Mouse (Mus musculus): Measurements from ENCODE around the gene Ddr1. TPM values are rescaled to one million over a fixed set of nuclear protein-coding genes. Genes with fewer than 3 reads are reported as not detected.

The Ddr1 gene
- polyA plus RNA-seq, 1 experiment = 91.2 TPM

- no peak for DNase-seq
- Histone ChIP-seq H3K4me1 (ENCODE audit: control insufficient read depth, insufficient read depth, low read length) (peaks cover 28% of the 10 kb centered on the region), H3K27me3 (replicated peaks; ENCODE audit: control insufficient read depth, insufficient read depth, low read length) (no peaks in the 10 kb centered on the region), H3K27ac (ENCODE audit: insufficient read depth, low read depth, low read length) (peak overlapping the region; percentile 49; the same call in 1 of the 2 replicates), H3K4me3 (ENCODE audit: insufficient read depth, low read depth, low read length) (no peak overlapping the region), H3K36me3 (ENCODE audit: control insufficient read depth, insufficient read depth, low read length) (no peaks in the 10 kb centered on the region)
- TF ChIP-seq CTCF (conservative IDR thresholded peaks at IDR 0.05; ENCODE audit: insufficient read depth, insufficient read length, low read depth, low read length) = 0 out of 2 replicates have a peak, but pooled peaks have one; percentile 17
- TF ChIP-seq POLR2A (IDR thresholded peaks at IDR 0.05; ENCODE audit: low read depth, low read length) = no peak
- WGBS = 56% methylated on average over 9 of the region's 9 CpGs
Measured at GRCm38 (mm10) chr17:35719616-35720339, 15.4 kb upstream of the Ddr1 start.

- Histone ChIP-seq H3K4me3 (ENCODE audit: insufficient read depth, low read depth, low read length) (no peak overlapping the region), H3K36me3 (ENCODE audit: control insufficient read depth, insufficient read depth, low read length) (no peaks in the 10 kb centered on the region), H3K27ac (ENCODE audit: insufficient read depth, low read depth, low read length) (no peak overlapping the region), H3K27me3 (replicated peaks; ENCODE audit: control insufficient read depth, insufficient read depth, low read length) (no peaks in the 10 kb centered on the region), H3K4me1 (ENCODE audit: control insufficient read depth, insufficient read depth, low read length) (peaks cover 22% of the 10 kb centered on the region)
- no peak for DNase-seq
- no peak for TF ChIP-seq POLR2A (IDR thresholded peaks at IDR 0.05; ENCODE audit: low read depth, low read length)
- WGBS = 90% methylated on average over 6 of the region's 6 CpGs
Measured at GRCm38 (mm10) chr17:35717080-35717479, 12.7 kb upstream of the Ddr1 start.

GRCm38 (mm10) chr17:35716114-35716513 is 11.7 kb upstream of the Ddr1 start:
- Histone ChIP-seq H3K36me3 (ENCODE audit: control insufficient read depth, insufficient read depth, low read length) (no peaks in the 10 kb centered on the region), H3K4me3 (ENCODE audit: insufficient read depth, low read depth, low read length) (no peak overlapping the region), H3K27me3 (replicated peaks; ENCODE audit: control insufficient read depth, insufficient read depth, low read length) (no peaks in the 10 kb centered on the region), H3K4me1 (ENCODE audit: control insufficient read depth, insufficient read depth, low read length) (peaks cover 15% of the 10 kb centered on the region), H3K27ac (ENCODE audit: insufficient read depth, low read depth, low read length) (peak overlapping the region; percentile 76)
- TF ChIP-seq POLR2A (IDR thresholded peaks at IDR 0.05; ENCODE audit: low read depth, low read length) = no peak
- TF ChIP-seq CTCF (conservative IDR thresholded peaks at IDR 0.05; ENCODE audit: insufficient read depth, insufficient read length, low read depth, low read length) = no peak
- WGBS = 33% methylated on average over 3 of the region's 3 CpGs
- DNase-seq = peak; percentile 90

DNA sequence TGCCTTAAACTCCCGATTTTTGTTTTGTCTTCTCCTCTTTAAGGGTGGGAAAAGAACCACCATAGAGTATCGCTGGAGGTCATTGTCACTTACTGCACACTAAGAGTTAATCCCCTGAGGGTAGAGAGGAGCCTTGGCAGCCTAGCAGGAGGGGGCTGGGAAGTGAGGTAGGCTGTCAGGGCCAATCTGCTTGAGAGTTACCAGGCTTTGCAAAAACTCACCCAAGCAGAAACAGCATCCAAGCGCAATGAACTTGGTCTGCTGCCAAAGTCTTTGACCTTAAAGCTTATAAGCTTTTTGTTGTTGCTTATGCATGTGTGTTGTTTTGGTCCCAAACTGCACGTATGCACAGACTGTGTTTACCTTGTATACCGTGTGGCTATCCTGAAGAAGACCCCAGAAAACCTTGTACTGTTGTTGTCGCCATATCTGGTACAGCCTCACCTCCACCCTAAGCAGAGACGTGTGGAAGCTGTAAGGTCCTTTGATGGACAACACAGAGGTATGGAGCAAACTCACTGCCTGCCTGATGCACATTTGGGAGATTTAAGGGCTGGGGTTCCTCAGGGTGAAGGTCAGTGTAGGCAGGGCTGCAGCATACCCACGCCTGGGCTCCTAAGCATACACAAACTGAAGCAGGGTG is 6.4 kb upstream of the Ddr1 start:
- Histone ChIP-seq H3K4me1 (ENCODE audit: control insufficient read depth, insufficient read depth, low read length) (peaks cover 21% of the 10 kb centered on the region), H3K27me3 (replicated peaks; ENCODE audit: control insufficient read depth, insufficient read depth, low read length) (no peaks in the 10 kb centered on the region), H3K27ac (ENCODE audit: insufficient read depth, low read depth, low read length) (peak overlapping the region; percentile 80), H3K4me3 (ENCODE audit: insufficient read depth, low read depth, low read length) (no peak overlapping the region), H3K36me3 (ENCODE audit: control insufficient read depth, insufficient read depth, low read length) (no peaks in the 10 kb centered on the region)
- TF ChIP-seq POLR2A (IDR thresholded peaks at IDR 0.05; ENCODE audit: low read depth, low read length) = no peak
- TF ChIP-seq CTCF (conservative IDR thresholded peaks at IDR 0.05; ENCODE audit: insufficient read depth, insufficient read length, low read depth, low read length) = no peak
- DNase-seq = peak; percentile 94
- WGBS = 22% methylated on average over 8 of the region's 8 CpGs

GRCm38 (mm10) chr17:35708611-35709010 is 4.2 kb upstream of the Ddr1 start:
- H3K36me3 ChIP-seq (ENCODE audit: control insufficient read depth, insufficient read depth, low read length) = no peaks in the 10 kb centered on the region
- TF ChIP-seq POLR2A (IDR thresholded peaks at IDR 0.05; ENCODE audit: low read depth, low read length) (no peak), CTCF (conservative IDR thresholded peaks at IDR 0.05; ENCODE audit: insufficient read depth, insufficient read length, low read depth, low read length) (no peak)
- no peak overlapping the region for H3K4me3 ChIP-seq (ENCODE audit: insufficient read depth, low read depth, low read length)
- H3K4me1 ChIP-seq (ENCODE audit: control insufficient read depth, insufficient read depth, low read length) = peaks cover 28% of the 10 kb centered on the region
- H3K27ac ChIP-seq (ENCODE audit: insufficient read depth, low read depth, low read length) = no peak overlapping the region
- DNase-seq = no peak
- no peaks in the 10 kb centered on the region for H3K27me3 ChIP-seq (replicated peaks; ENCODE audit: control insufficient read depth, insufficient read depth, low read length)
- WGBS = 81% methylated on average over 2 of the region's 2 CpGs

- H3K4me3 ChIP-seq (ENCODE audit: insufficient read depth, low read depth, low read length) = no peak overlapping the region
- WGBS = 26% methylated on average over 7 of the region's 7 CpGs
- TF ChIP-seq POLR2A (IDR thresholded peaks at IDR 0.05; ENCODE audit: low read depth, low read length) (no peak), CTCF (conservative IDR thresholded peaks at IDR 0.05; ENCODE audit: insufficient read depth, insufficient read length, low read depth, low read length) (no peak)
- no peaks in the 10 kb centered on the region for H3K36me3 ChIP-seq (ENCODE audit: control insufficient read depth, insufficient read depth, low read length)
- peaks cover 28% of the 10 kb centered on the region for H3K4me1 ChIP-seq (ENCODE audit: control insufficient read depth, insufficient read depth, low read length)
- no peaks in the 10 kb centered on the region for H3K27me3 ChIP-seq (replicated peaks; ENCODE audit: control insufficient read depth, insufficient read depth, low read length)
- H3K27ac ChIP-seq (ENCODE audit: insufficient read depth, low read depth, low read length) = peak overlapping the region; percentile 65
- peak; percentile 83 for DNase-seq
Measured at GRCm38 (mm10) chr17:35707929-35708328, 3.5 kb upstream of the Ddr1 start.

GRCm38 (mm10) chr17:35705836-35706235 is 1.4 kb upstream of the Ddr1 start:
- Histone ChIP-seq H3K27ac (ENCODE audit: insufficient read depth, low read depth, low read length) (peak overlapping the region; percentile 26; the same call in 1 of the 2 replicates), H3K36me3 (ENCODE audit: control insufficient read depth, insufficient read depth, low read length) (no peaks in the 10 kb centered on the region), H3K4me3 (ENCODE audit: insufficient read depth, low read depth, low read length) (no peak overlapping the region), H3K4me1 (ENCODE audit: control insufficient read depth, insufficient read depth, low read length) (peaks cover 23% of the 10 kb centered on the region), H3K27me3 (replicated peaks; ENCODE audit: control insufficient read depth, insufficient read depth, low read length) (no peaks in the 10 kb centered on the region)
- TF ChIP-seq POLR2A (IDR thresholded peaks at IDR 0.05; ENCODE audit: low read depth, low read length) (no peak), CTCF (conservative IDR thresholded peaks at IDR 0.05; ENCODE audit: insufficient read depth, insufficient read length, low read depth, low read length) (peak; percentile 60)
- WGBS = 27% methylated on average over 4 of the region's 4 CpGs
- DNase-seq = peak; percentile 72
